Mouse (Mus musculus): ENCODE measurements at regions not wholly inside any gene's neighbourhood (a gene's known extent, or its start where the extent isn't known, plus 50 kb on each side); places are given as distances from the start of the nearest gene placed in this dataset.
A peak's percentile ranks its signal among the peaks of the same experiment; 100 is the strongest.

- no peaks in the 10 kb centered on the region for H3K9me3 ChIP-seq (ENCODE audit: control insufficient read depth, low read length)
- DNase-seq: no peak
- H3K4me3 ChIP-seq (replicated peaks; ENCODE audit: low read depth, low read length): no peak overlapping the region
- H3K27ac ChIP-seq (replicated peaks; ENCODE audit: low read depth, low read length): no peak overlapping the region
- ATAC-seq (ENCODE audit: low FRiP score, low TSS enrichment): no peak
- H3K4me1 ChIP-seq (ENCODE audit: control insufficient read depth, insufficient read depth, low read length): no peaks in the 10 kb centered on the region
- no peak overlapping the region for H3K9ac ChIP-seq (replicated peaks; ENCODE audit: low read length)
- H3K36me3 ChIP-seq (ENCODE audit: control insufficient read depth, insufficient read depth, low read length): no peaks in the 10 kb centered on the region
- 67% methylated on average over 3 of the region's 3 CpGs for WGBS
- H3K4me2 ChIP-seq (ENCODE audit: low read length): no peak overlapping the region
- no peaks in the 10 kb centered on the region for H3K27me3 ChIP-seq (ENCODE audit: control insufficient read depth, insufficient read depth, low read length)
Measured at GRCm38 (mm10) chr3:143542811-143543210, 661.0 kb upstream of the Pkn2 start.

GRCm38 (mm10) chr3:143527982-143528381 is 646.2 kb upstream of the Pkn2 start:
- Histone ChIP-seq H3K9me3 (ENCODE audit: control insufficient read depth, low read length) (no peaks in the 10 kb centered on the region), H3K4me3 (replicated peaks; ENCODE audit: low read depth, low read length) (no peak overlapping the region), H3K27me3 (ENCODE audit: control insufficient read depth, insufficient read depth, low read length) (no peaks in the 10 kb centered on the region), H3K4me1 (ENCODE audit: control insufficient read depth, insufficient read depth, low read length) (no peaks in the 10 kb centered on the region), H3K27ac (replicated peaks; ENCODE audit: low read depth, low read length) (no peak overlapping the region), H3K9ac (replicated peaks; ENCODE audit: low read length) (no peak overlapping the region), H3K4me2 (ENCODE audit: low read length) (no peak overlapping the region), H3K36me3 (ENCODE audit: control insufficient read depth, insufficient read depth, low read length) (no peaks in the 10 kb centered on the region)
- DNase-seq (no peak), ATAC-seq (ENCODE audit: low FRiP score, low TSS enrichment) (no peak)
- 76% methylated on average over 4 of the region's 4 CpGs for WGBS

- Histone ChIP-seq H3K27ac (replicated peaks; ENCODE audit: low read depth, low read length) (no peak overlapping the region), H3K4me3 (replicated peaks; ENCODE audit: low read depth, low read length) (no peak overlapping the region), H3K9me3 (ENCODE audit: control insufficient read depth, low read length) (no peaks in the 10 kb centered on the region), H3K27me3 (ENCODE audit: control insufficient read depth, insufficient read depth, low read length) (no peaks in the 10 kb centered on the region), H3K4me2 (ENCODE audit: low read length) (no peak overlapping the region), H3K4me1 (ENCODE audit: control insufficient read depth, insufficient read depth, low read length) (no peaks in the 10 kb centered on the region), H3K9ac (replicated peaks; ENCODE audit: low read length) (no peak overlapping the region), H3K36me3 (ENCODE audit: control insufficient read depth, insufficient read depth, low read length) (no peaks in the 10 kb centered on the region)
- DNase-seq (no peak), ATAC-seq (ENCODE audit: low FRiP score, low TSS enrichment) (no peak)
Measured at GRCm38 (mm10) chr3:143527274-143527673, 645.5 kb upstream of the Pkn2 start.

- DNase-seq (no peak), ATAC-seq (ENCODE audit: low FRiP score, low TSS enrichment) (no peak)
- Histone ChIP-seq H3K27ac (replicated peaks; ENCODE audit: low read depth, low read length) (no peak overlapping the region), H3K9me3 (ENCODE audit: control insufficient read depth, low read length) (no peaks in the 10 kb centered on the region), H3K4me2 (ENCODE audit: low read length) (no peak overlapping the region), H3K36me3 (ENCODE audit: control insufficient read depth, insufficient read depth, low read length) (no peaks in the 10 kb centered on the region), H3K4me1 (ENCODE audit: control insufficient read depth, insufficient read depth, low read length) (no peaks in the 10 kb centered on the region), H3K27me3 (ENCODE audit: control insufficient read depth, insufficient read depth, low read length) (no peaks in the 10 kb centered on the region), H3K9ac (replicated peaks; ENCODE audit: low read length) (no peak overlapping the region), H3K4me3 (replicated peaks; ENCODE audit: low read depth, low read length) (no peak overlapping the region)
- WGBS: 67% methylated on average over 6 of the region's 6 CpGs
Measured at GRCm38 (mm10) chr3:143512517-143513249, 630.9 kb upstream of the Pkn2 start.

- no peaks in the 10 kb centered on the region for H3K9me3 ChIP-seq (ENCODE audit: control insufficient read depth, low read length)
- H3K4me3 ChIP-seq (replicated peaks; ENCODE audit: low read depth, low read length): no peak overlapping the region
- H3K27ac ChIP-seq (replicated peaks; ENCODE audit: low read depth, low read length): no peak overlapping the region
- no peak overlapping the region for H3K9ac ChIP-seq (replicated peaks; ENCODE audit: low read length)
- WGBS: 62% methylated on average over 5 of the region's 5 CpGs
- no peak for DNase-seq
- H3K4me2 ChIP-seq (ENCODE audit: low read length): no peak overlapping the region
- H3K4me1 ChIP-seq (ENCODE audit: control insufficient read depth, insufficient read depth, low read length): no peaks in the 10 kb centered on the region
- H3K36me3 ChIP-seq (ENCODE audit: control insufficient read depth, insufficient read depth, low read length): no peaks in the 10 kb centered on the region
- no peak for ATAC-seq (ENCODE audit: low FRiP score, low TSS enrichment)
- H3K27me3 ChIP-seq (ENCODE audit: control insufficient read depth, insufficient read depth, low read length): no peaks in the 10 kb centered on the region
Measured at GRCm38 (mm10) chr3:143509531-143509930, 627.7 kb upstream of the Pkn2 start.

GRCm38 (mm10) chr3:143508280-143508679 is 626.5 kb upstream of the Pkn2 start:
- Histone ChIP-seq H3K9me3 (ENCODE audit: control insufficient read depth, low read length) (no peaks in the 10 kb centered on the region), H3K36me3 (ENCODE audit: control insufficient read depth, insufficient read depth, low read length) (no peaks in the 10 kb centered on the region), H3K9ac (replicated peaks; ENCODE audit: low read length) (no peak overlapping the region), H3K4me1 (ENCODE audit: control insufficient read depth, insufficient read depth, low read length) (no peaks in the 10 kb centered on the region), H3K4me2 (ENCODE audit: low read length) (no peak overlapping the region), H3K4me3 (replicated peaks; ENCODE audit: low read depth, low read length) (no peak overlapping the region), H3K27me3 (ENCODE audit: control insufficient read depth, insufficient read depth, low read length) (no peaks in the 10 kb centered on the region), H3K27ac (replicated peaks; ENCODE audit: low read depth, low read length) (no peak overlapping the region)
- DNase-seq: peak; percentile 73
- ATAC-seq (ENCODE audit: low FRiP score, low TSS enrichment): no peak
- 66% methylated on average over 1 of the region's 1 CpGs for WGBS

- Histone ChIP-seq H3K9ac (replicated peaks; ENCODE audit: low read length) (no peak overlapping the region), H3K27me3 (ENCODE audit: control insufficient read depth, insufficient read depth, low read length) (no peaks in the 10 kb centered on the region), H3K27ac (replicated peaks; ENCODE audit: low read depth, low read length) (no peak overlapping the region), H3K4me1 (ENCODE audit: control insufficient read depth, insufficient read depth, low read length) (no peaks in the 10 kb centered on the region), H3K4me2 (ENCODE audit: low read length) (no peak overlapping the region), H3K9me3 (ENCODE audit: control insufficient read depth, low read length) (no peaks in the 10 kb centered on the region), H3K36me3 (ENCODE audit: control insufficient read depth, insufficient read depth, low read length) (no peaks in the 10 kb centered on the region), H3K4me3 (replicated peaks; ENCODE audit: low read depth, low read length) (no peak overlapping the region)
- 51% methylated on average over 2 of the region's 2 CpGs for WGBS
- DNase-seq (no peak), ATAC-seq (ENCODE audit: low FRiP score, low TSS enrichment) (no peak)
Measured at GRCm38 (mm10) chr3:143501017-143501416, 619.2 kb upstream of the Pkn2 start.

- 95% methylated on average over 4 of the region's 4 CpGs for WGBS
- no peak for ATAC-seq (ENCODE audit: low FRiP score, low TSS enrichment)
Measured at GRCm38 (mm10) chr3:143495389-143495788, 613.6 kb upstream of the Pkn2 start.

GRCm38 (mm10) chr3:143477916-143478610 is 596.3 kb upstream of the Pkn2 start:
- no peak for DNase-seq
- ATAC-seq (ENCODE audit: low FRiP score, low TSS enrichment): no peak
- Histone ChIP-seq H3K27ac (replicated peaks; ENCODE audit: low read depth, low read length) (no peak overlapping the region), H3K9ac (replicated peaks; ENCODE audit: low read length) (no peak overlapping the region), H3K4me2 (ENCODE audit: low read length) (no peak overlapping the region), H3K36me3 (ENCODE audit: control insufficient read depth, insufficient read depth, low read length) (no peaks in the 10 kb centered on the region), H3K9me3 (ENCODE audit: control insufficient read depth, low read length) (no peaks in the 10 kb centered on the region), H3K4me1 (ENCODE audit: control insufficient read depth, insufficient read depth, low read length) (no peaks in the 10 kb centered on the region), H3K4me3 (replicated peaks; ENCODE audit: low read depth, low read length) (no peak overlapping the region), H3K27me3 (ENCODE audit: control insufficient read depth, insufficient read depth, low read length) (no peaks in the 10 kb centered on the region)
- WGBS: 87% methylated on average over 8 of the region's 8 CpGs

More at GRCm38 (mm10) chr3:143495389-143495788, 613.6 kb upstream of the Pkn2 start:
- no peak overlapping the region for H3K4me3 ChIP-seq (replicated peaks; ENCODE audit: low read depth, low read length)
- H3K4me2 ChIP-seq (ENCODE audit: low read length): no peak overlapping the region
- H3K27me3 ChIP-seq (ENCODE audit: control insufficient read depth, insufficient read depth, low read length): no peaks in the 10 kb centered on the region
- H3K4me1 ChIP-seq (ENCODE audit: control insufficient read depth, insufficient read depth, low read length): no peaks in the 10 kb centered on the region
- H3K36me3 ChIP-seq (ENCODE audit: control insufficient read depth, insufficient read depth, low read length): no peaks in the 10 kb centered on the region
- no peaks in the 10 kb centered on the region for H3K9me3 ChIP-seq (ENCODE audit: control insufficient read depth, low read length)
- H3K27ac ChIP-seq (replicated peaks; ENCODE audit: low read depth, low read length): no peak overlapping the region
- no peak overlapping the region for H3K9ac ChIP-seq (replicated peaks; ENCODE audit: low read length)
- DNase-seq: no peak

Data from midbrain, embryonic 14.5 days (tissue).